Mouse (Mus musculus): ENCODE data around the gene Lrp1. TPM values are rescaled to one million over a fixed set of nuclear protein-coding genes. Genes with fewer than 3 reads are reported as not detected.
A peak's percentile ranks its signal among the peaks of the same experiment; 100 is the strongest.

The Lrp1 gene
- total RNA-seq, 2 experiments from 2014 or later = 105 to 132 TPM

GRCm38 (mm10) chr10:127520714-127521357 is 100.1 kb downstream of the Lrp1 start:
- DNase-seq = no peak

- no peak for DNase-seq
Measured at GRCm38 (mm10) chr10:127519903-127520713, 100.8 kb downstream of the Lrp1 start.

GRCm38 (mm10) chr10:127519041-127519701 is 101.8 kb downstream of the Lrp1 start:
- no peak for DNase-seq

DNA sequence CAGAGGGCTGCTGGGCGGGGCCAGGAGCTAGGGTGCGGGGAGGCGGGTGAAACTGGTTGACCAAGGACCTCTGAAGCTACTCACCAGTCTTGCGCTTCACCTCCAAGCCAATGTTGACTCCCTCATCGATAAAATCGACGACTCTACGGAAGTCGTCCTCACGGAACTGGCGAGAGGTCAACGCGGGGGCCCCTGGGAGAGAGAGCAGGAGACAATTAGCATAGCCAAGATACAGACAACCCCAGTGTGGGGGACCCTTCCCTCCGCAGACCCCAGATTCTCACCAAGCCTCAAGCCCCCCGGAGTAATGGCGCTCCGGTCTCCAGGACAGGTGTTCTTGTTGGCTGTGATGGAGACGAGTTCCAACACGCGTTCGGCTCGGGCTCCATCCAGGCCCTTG is 103.0 kb downstream of the Lrp1 start:
- DNase-seq = no peak

DNA sequence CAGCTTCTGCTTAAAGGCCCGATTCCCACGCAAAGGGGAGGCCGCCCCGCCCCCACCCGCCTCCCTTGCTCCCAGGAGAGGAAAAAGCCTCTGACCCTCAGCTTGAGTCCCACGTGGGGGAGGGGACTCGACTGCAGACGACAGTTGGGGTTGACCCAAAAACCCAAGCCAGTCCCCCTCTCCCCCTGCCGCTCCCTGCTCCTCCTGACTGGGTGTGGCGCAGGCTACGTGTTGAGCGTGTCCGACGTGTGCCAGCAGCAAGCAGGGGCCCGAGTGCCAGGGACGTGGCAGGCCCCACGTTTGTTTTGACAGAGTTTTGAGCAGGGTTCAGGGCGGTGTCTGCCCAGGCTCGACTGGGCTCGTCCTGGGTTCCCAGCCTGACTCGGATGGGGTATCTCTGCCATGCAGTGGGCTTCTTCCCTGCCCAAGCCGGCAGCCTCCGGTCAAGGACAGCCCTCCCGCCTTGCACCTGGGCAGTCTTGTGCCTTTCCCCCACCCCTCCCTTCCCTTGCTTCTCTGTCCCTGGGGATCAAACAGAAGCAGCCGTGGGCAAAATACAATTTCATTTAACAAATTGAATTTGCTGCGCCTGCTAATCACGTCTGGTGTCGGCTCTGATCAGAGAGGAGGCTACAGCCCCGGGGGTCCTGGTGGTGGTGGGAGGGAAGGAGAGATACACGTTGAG is 104.2 kb downstream of the Lrp1 start:
- no peak for DNase-seq

DNA sequence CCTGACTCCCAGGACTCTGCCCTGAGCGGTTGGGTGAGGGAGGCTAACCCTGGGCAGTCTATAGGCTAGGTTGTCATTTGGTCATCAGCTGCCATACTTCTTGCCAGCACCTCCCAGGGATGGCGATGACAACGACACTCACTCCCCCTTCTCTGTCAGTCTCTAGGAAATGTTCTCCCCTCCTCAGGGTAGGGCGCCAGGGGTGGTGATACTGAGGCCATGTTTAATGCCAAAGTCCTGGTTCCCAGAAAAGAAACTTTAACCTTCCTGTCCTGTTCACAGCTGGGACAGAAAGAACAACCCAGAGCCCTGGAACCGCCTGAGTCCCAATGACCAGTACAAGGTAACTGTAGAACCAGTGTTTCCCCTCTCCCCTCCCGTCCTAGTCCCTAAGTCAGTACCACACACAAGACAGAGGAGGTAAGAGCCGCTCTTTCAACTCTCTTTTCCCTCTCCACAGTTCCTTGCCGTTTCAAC is 104.9 kb downstream of the Lrp1 start:
- no peak for DNase-seq

- no peak for DNase-seq
Measured at GRCm38 (mm10) chr10:127515271-127515982, 105.5 kb downstream of the Lrp1 start.

GRCm38 (mm10) chr10:127514764-127515163 is 106.2 kb downstream of the Lrp1 start, which contains the start of gene Ndufa4l2:
Gene Ndufa4l2 (plus strand): TSS chr10:127514967.
- no peak for DNase-seq

DNA sequence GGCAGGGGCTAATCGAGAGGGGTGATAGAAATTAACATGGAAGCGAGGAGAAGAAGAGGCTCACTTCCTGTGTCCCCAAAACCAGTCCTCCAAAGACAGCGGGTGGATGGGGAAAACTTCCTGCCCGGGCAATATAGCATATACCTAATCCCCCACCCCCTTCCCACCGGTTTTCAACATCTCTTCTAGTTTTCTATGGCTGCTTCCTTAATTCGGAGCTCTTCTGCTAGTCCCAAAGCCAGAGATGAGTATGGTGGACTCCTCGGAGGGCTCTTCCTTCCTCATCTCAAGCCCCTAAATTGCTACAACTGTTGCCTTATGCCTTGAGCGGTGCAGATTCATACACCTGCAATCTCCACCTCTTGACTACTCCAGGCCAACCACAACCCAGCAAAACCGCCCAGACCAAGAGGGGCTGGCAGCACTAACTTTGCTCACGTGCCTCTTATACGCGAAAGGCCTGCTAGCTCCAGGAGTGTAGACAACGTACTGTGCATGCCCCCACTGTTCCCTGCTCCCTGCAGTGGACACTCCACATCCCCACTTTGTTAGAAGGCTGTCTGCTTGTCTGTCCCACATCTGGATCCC is 106.7 kb downstream of the Lrp1 start:
- no peak for DNase-seq

DNA sequence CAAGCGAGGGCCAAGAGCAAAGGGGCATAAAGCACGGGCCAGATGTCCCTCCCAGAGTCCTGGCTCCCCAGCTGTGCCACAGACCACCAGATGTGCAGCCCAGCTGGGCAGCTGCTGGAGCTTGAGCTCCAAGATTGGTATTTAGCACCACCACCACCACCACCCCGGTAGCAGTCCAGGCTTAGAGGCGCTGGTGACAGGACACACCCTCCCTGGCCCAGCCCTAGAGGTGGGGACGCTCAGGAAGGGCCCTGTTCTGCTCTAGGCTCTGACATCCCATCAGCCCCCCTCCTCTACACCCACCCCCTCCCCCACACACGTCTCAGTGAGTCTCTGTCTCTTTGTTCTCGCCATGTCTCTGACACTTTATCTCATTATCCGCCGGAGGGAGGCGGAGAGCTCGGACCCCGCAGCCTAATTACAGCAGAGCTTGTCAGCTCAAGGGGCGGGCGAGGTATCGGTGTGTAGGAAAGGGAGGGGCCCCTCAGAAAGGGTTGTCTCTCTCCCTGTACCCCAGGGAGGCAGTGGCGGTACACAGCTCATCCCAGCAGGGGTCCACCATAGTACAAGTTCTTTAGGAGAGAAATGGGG is 107.4 kb downstream of the Lrp1 start:
- no peak for DNase-seq

DNA sequence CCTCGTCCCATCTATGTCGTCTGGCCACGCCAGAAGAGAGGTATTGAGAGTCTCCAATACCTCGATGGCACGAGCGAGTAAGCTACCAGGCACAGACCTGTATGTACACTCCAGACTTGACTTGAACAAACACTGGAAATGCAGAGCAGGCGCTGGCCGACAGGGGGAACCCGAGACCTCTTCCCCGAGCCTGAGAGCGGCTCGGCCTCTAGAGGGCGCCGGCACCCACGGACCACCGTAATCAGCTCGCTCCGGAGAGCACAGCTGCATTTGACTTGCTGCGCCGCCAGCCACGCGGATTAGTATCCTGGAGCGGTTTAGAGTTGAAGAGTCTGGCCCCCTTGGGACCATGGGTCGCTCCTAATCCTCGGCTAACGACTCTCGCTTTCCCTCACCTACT is 108.1 kb downstream of the Lrp1 start:
- DNase-seq = peak; percentile 96

DNA sequence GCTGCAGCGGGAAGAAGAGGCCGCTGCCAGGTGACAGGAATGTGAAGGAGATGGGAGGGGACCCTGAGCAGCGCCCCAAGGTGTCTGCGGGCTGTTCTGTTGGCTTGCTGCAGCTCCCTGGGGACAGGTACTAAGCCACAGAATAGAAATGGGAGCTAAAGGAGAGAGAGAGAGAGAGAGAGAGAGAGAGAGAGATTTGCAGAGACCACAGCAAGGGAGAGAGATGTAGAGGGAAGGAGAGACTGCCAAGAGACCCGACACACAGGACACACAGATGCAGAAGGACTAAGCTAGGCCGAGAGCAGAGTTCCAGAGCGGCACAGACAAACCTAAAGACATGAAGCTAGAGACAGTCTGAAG is 108.7 kb downstream of the Lrp1 start:
- DNase-seq = no peak

DNA sequence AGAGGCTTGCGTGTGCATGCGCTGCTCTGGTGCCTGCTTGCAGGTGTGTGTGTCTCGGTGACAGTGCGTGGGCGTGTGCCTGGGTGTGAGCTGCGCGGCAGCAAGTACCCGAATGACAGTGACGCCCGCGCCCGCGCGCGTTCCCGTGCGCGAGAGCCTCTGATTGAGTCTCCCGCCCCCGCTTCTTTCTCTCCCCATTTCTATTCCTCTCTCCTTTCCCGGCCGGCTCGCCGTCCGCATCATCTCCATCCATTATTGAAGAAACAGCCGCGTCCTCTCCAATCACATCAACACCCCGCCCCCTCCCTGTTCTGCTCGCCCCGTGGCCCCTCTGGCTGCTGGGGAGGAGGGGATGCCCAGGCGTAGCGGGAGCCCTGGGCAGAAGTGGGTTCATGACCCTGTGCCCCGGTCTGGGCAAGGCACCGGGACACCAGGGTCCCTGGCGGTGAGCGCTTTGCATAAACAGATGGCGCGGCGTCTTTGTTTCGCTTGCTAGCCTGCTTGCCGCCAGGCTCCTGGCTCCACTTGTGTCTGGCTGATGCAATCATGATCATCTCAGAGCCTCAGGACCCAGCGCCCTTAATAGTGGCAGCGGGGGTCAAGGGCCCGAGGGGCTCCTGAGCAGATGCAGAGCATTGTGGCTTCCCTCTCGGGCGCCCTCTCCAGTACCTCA is 109.2 kb downstream of the Lrp1 start:
- no peak for DNase-seq

GRCm38 (mm10) chr10:127510895-127511617 is 109.9 kb downstream of the Lrp1 start:
- no peak for DNase-seq

- no peak for DNase-seq
Measured at GRCm38 (mm10) chr10:127509837-127510701, 110.9 kb downstream of the Lrp1 start.

DNA sequence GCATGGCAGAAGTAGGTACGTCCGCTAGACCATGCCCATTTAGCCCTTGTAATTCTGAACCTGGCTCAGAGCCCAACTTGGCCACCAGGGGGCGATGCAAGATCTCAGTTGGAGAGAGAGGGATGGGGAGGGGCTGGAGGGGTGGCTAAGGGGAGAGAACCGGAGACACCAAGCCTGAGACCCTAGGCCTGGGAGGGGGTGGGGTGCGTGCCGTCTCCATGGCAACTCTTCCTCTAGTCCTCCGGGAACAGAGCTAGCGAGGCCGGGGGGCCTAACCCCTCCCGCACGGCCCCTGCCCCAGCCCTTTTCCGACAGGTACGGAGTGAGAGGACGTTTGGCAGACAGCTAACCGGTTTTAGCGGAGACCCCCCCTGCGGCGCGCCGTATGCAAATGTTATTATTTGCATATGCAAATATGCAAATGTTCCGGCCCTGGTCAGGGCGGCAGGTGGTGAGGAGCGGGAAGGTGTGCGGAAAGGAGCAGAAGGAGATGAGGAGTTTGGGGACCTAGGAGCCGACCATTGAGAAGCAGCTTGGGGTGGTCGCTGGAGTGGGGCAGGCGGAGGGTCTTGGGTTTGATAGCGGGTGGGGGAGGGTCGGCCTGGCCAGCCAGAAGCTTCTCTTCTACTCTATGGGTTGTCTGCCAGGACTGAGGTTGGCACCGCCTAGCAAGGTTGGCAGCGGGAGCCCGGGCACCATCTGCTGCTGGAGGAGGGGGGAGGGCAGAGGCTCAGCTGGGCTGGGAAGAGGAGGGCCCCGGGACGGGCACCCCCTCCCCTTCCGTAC is 111.7 kb downstream of the Lrp1 start:
- peak; percentile 87 for DNase-seq

DNA sequence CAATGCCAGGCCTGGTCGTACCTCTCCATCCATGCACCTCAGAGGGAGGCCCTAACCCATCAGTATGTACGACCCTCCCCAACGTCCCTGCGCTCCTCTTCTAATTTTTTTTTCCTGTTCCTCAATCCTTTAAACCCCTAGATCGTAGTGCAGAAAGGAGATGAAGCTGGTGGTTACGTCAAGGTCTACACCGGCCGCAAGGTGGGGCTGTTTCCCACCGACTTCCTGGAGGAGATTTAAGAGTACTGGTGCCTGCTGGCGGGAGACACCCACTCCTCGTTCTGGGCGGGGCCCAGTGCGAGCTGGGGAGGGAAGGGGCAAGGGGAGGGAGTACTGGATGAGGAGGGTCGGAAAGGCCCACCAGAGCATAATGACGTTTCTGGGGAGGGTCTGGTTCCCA is 112.7 kb downstream of the Lrp1 start:
- DNase-seq = peak; percentile 81
